Mouse (Mus musculus): ENCODE measurements around the gene Tecpr2. TPM values are rescaled to one million over a fixed set of nuclear protein-coding genes. Genes with fewer than 3 reads are reported as not detected.

The Tecpr2 gene
- polyA plus RNA-seq, 1 experiment from 2014 or later: 5.0 TPM

DNA sequence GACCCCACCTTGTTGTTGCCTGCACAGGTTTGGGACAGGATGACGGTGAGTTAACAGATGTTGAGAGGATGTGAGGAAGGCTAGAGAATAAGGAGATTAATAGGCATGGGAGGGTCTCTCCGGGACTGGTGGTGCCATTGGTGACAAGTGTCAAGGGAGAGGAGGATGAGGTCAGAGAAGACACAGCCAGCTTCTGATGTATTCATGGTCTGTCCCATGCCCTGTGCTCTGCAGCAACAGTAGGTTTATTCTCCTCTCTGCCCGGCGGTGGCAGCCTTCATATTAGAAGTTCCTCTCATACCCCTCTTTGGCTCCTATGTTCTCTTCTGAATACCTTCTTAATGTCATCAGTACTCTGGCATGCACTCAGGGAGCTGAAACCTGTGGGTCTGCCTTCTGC lies 31.2 kb downstream of the Tecpr2 start:
- Histone ChIP-seq H3K36me3 (peaks cover 35% of the 10 kb centered on the region), H3K4me2 (no peak overlapping the region), H3K9me3 (no peaks in the 10 kb centered on the region), H3K27me3 (no peaks in the 10 kb centered on the region), H3K9ac (no peak overlapping the region), H3K4me3 (no peak overlapping the region), H3K27ac (no peak overlapping the region), H3K4me1 (no peaks in the 10 kb centered on the region)
- no peak for ATAC-seq (ENCODE audit: insufficient number of reproducible peaks, insufficient read depth, low FRiP score, low TSS enrichment, low read depth)
- WGBS: 91% methylated on average over 4 of the region's 4 CpGs

DNA sequence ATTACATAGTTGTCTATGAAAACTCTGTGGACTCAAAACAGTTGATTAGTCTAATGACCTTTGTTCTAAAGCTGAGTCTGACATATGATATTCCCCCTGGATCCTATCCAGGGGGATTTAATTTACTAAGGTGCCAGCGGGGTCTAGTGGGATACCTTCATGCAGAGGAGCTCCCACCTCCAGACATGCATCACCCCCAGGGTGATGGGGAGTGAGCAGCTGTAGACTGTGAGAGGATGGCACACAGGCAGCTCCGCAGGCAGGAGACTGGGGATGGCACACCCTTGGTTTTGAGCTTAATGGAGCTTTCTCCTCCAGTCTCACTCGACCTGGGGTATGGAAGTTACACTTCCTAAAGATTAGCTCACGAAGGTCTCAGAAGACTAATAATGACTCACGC lies 32.5 kb downstream of the Tecpr2 start:
- Histone ChIP-seq H3K4me2 (no peak overlapping the region), H3K27ac (no peak overlapping the region)

DNA sequence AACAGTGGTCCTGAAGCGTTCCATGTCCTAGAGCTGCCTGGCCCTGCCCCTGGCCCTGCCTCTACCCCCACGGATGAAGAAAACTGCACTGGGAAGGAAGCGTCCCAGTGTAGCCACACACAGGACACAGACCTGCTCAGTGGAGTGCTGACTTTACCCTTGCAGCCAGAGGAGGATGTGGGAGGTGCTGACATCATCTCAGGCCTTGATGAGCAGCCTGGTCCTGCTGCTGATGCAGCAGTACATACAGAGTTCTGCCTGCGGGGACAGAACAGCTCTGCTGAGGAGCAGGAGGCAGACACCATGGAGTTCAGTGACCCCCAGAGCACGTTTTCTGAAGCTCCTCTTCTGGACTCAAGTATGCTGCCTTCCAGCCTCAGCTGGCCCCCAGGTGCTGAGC lies 43.8 kb downstream of the Tecpr2 start:
- Histone ChIP-seq H3K27me3 (no peaks in the 10 kb centered on the region), H3K27ac (no peak overlapping the region), H3K4me1 (0 out of 2 replicates have a peak, but pooled peaks cover 3% of the 10 kb centered on the region), H3K36me3 (peaks cover 37% of the 10 kb centered on the region), H3K9me3 (no peaks in the 10 kb centered on the region), H3K4me2 (no peak overlapping the region), H3K9ac (no peak overlapping the region), H3K4me3 (no peak overlapping the region)
- ATAC-seq (ENCODE audit: insufficient number of reproducible peaks, insufficient read depth, low FRiP score, low TSS enrichment, low read depth): no peak
- WGBS: 75% methylated on average over 5 of the region's 5 CpGs

More for the DNA sequence above, 32.5 kb downstream of the Tecpr2 start:
- Histone ChIP-seq H3K9ac (no peak overlapping the region), H3K27me3 (no peaks in the 10 kb centered on the region), H3K36me3 (peaks cover 34% of the 10 kb centered on the region), H3K4me3 (no peak overlapping the region), H3K9me3 (no peaks in the 10 kb centered on the region), H3K4me1 (no peaks in the 10 kb centered on the region)
- ATAC-seq (ENCODE audit: insufficient number of reproducible peaks, insufficient read depth, low FRiP score, low TSS enrichment, low read depth): no peak
- 73% methylated on average over 5 of the region's 5 CpGs for WGBS

DNA sequence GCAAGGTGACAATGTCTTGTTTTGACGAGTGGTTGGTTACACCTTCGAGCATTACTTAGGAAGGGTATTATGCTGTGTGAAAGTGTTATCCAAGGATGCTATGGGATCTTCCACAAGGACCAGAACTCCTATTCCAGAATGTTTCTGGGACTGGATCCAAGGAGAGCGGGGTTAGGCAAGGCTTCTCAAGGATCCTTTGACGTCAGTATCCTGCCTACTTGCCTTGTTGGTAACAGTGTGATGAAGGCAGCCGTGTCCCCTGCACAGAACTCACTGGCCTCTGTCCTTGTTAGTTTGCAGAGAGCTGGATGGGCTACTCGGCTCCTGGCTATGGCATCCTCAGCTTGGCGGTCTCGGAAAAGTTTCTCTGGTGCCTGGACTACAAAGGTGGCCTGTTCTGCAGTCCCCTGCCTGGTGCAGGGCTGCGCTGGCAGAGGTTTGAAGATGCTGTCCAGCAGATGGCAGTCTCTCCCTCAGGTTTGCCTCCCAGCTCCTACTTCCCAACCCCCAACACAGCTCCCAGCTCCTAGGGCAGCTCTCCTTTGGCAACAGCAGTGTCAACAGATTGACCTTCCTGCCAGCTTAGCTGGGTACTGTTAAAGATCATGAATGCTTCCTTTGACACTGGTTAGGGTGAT lies 47.0 kb downstream of the Tecpr2 start:
- Histone ChIP-seq H3K9ac (0 out of 2 replicates have a peak overlapping the region, but pooled peaks have one; percentile 6), H3K27me3 (no peaks in the 10 kb centered on the region), H3K27ac (no peak overlapping the region), H3K36me3 (peaks cover 57% of the 10 kb centered on the region), H3K4me2 (no peak overlapping the region), H3K9me3 (no peaks in the 10 kb centered on the region), H3K4me1 (0 out of 2 replicates have a peak, but pooled peaks cover 3% of the 10 kb centered on the region), H3K4me3 (no peak overlapping the region)
- 53% methylated on average over 9 of the region's 9 CpGs for WGBS
- ATAC-seq (ENCODE audit: insufficient number of reproducible peaks, insufficient read depth, low FRiP score, low TSS enrichment, low read depth): 0 out of 2 replicates have a peak, but pooled peaks have one; percentile 62

DNA sequence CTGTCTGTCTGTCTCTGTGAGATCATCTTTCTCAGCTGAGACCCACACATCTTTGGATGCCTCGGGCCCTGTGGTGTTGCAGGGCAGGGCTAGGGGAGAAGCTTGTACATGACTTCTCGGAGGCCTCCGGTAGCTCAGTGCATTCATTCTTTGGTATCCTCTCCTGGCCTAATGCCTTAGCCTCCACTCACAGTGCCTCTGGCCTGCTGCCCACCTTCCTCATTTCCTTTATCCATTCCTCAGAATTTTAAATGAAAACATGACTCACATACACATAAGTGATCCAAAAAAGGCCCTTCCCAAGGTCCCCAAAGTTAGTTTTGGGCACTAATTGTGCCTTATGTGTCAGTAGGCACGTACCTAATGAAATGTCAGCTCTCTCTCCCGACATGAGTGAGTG lies 48.4 kb downstream of the Tecpr2 start:
- WGBS: 84% methylated on average over 5 of the region's 5 CpGs
- H3K4me2 ChIP-seq: no peak overlapping the region

DNA sequence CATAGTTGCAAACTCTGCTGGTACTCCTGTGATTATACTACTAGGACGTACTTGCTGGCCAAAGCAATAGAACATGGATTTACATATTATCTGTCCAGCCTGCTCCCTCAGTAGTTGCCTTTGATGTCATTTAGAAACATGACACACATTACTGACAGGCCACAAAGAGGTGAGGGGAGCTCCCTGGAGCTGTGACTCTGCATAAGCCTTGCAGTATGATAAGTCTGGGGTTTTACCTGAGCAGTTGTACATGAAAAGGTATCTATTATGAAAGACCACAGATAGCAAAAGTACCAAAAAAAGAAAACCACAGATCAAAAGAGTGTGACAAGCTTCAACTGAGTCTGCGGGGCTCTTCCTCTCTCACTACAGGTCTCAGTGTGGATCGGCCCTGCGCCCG lies 50.3 kb downstream of the Tecpr2 start:
- Histone ChIP-seq H3K4me2 (no peak overlapping the region), H3K9ac (no peak overlapping the region), H3K4me1 (0 out of 2 replicates have a peak, but pooled peaks cover 3% of the 10 kb centered on the region), H3K9me3 (no peaks in the 10 kb centered on the region), H3K27me3 (no peaks in the 10 kb centered on the region), H3K36me3 (peaks cover 46% of the 10 kb centered on the region), H3K27ac (no peak overlapping the region), H3K4me3 (no peak overlapping the region)
- WGBS: 97% methylated on average over 5 of the region's 5 CpGs
- no peak for ATAC-seq (ENCODE audit: insufficient number of reproducible peaks, insufficient read depth, low FRiP score, low TSS enrichment, low read depth)

More for the DNA sequence above, 48.4 kb downstream of the Tecpr2 start:
- peaks cover 54% of the 10 kb centered on the region for H3K36me3 ChIP-seq
- no peak overlapping the region for H3K27ac ChIP-seq
- 0 out of 2 replicates have a peak, but pooled peaks cover 3% of the 10 kb centered on the region for H3K4me1 ChIP-seq
- H3K9ac ChIP-seq: no peak overlapping the region
- no peak overlapping the region for H3K4me3 ChIP-seq
- H3K9me3 ChIP-seq: no peaks in the 10 kb centered on the region
- ATAC-seq (ENCODE audit: insufficient number of reproducible peaks, insufficient read depth, low FRiP score, low TSS enrichment, low read depth): no peak
- no peaks in the 10 kb centered on the region for H3K27me3 ChIP-seq

- no peak overlapping the region for H3K27ac ChIP-seq
- H3K9ac ChIP-seq: no peak overlapping the region
- 82% methylated on average over 3 of the region's 3 CpGs for WGBS
- peaks cover 54% of the 10 kb centered on the region for H3K36me3 ChIP-seq
- 0 out of 2 replicates have a peak, but pooled peaks cover 3% of the 10 kb centered on the region for H3K4me1 ChIP-seq
- no peak overlapping the region for H3K4me2 ChIP-seq
- H3K9me3 ChIP-seq: no peaks in the 10 kb centered on the region
- H3K4me3 ChIP-seq: no peak overlapping the region
- ATAC-seq (ENCODE audit: insufficient number of reproducible peaks, insufficient read depth, low FRiP score, low TSS enrichment, low read depth): no peak
- H3K27me3 ChIP-seq: no peaks in the 10 kb centered on the region
Measured at GRCm38 (mm10) chr12:110940869-110941268, 51.8 kb downstream of the Tecpr2 start.

- H3K9me3 ChIP-seq: no peaks in the 10 kb centered on the region
- H3K27me3 ChIP-seq: no peaks in the 10 kb centered on the region
- no peak overlapping the region for H3K27ac ChIP-seq
- H3K9ac ChIP-seq: no peak overlapping the region
- no peak for ATAC-seq (ENCODE audit: insufficient number of reproducible peaks, insufficient read depth, low FRiP score, low TSS enrichment, low read depth)
- peaks cover 46% of the 10 kb centered on the region for H3K36me3 ChIP-seq
- no peak overlapping the region for H3K4me3 ChIP-seq
- 87% methylated on average over 7 of the region's 7 CpGs for WGBS
- H3K4me2 ChIP-seq: no peak overlapping the region
- no peaks in the 10 kb centered on the region for H3K4me1 ChIP-seq
Measured at GRCm38 (mm10) chr12:110946216-110946615, 57.2 kb downstream of the Tecpr2 start.

DNA sequence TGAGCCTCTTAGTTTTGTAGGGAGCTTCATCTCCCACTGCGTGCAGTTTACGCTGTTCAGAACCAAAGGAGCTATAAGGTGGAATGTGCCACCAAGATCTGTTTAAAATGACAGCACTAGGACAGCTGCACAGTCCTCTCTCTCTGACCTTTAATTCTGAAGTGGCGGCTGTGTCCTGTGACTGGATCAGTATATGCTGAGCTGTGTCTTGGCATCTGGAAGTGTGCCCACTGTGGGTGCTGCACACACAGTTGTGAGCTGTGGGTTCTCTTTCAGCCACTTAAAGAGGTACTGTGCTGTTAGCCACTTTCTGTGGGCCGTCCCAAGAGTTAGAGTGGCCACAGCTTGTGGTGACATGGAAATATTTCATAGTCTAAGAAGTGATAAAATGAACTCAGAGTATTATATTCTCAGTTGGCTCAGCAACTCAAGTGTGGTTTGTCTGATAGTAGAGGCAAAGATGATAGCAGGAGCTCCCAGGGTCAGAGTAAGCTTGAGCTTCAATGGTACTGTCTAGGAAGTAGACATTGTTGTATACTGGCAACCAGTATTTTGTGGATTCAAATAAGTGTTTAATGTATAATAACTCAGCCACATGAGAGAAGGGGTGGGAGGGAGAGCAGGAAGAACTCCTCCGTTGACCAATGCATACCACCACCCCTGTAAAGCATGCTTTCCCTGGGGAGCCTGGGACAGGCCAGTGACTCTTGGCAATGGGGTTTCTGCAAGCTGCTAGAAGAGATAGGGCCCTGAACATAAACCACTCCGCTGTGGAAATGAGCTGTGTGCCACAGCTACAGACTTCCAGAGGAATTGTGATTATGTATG lies 59.2 kb downstream of the Tecpr2 start:
- H3K4me2 ChIP-seq: no peak overlapping the region
- H3K27me3 ChIP-seq: no peaks in the 10 kb centered on the region
- H3K4me3 ChIP-seq: no peak overlapping the region
- peaks cover 37% of the 10 kb centered on the region for H3K36me3 ChIP-seq
- H3K9me3 ChIP-seq: no peaks in the 10 kb centered on the region
- WGBS: 87% methylated on average over 6 of the region's 6 CpGs
- no peak for ATAC-seq (ENCODE audit: insufficient number of reproducible peaks, insufficient read depth, low FRiP score, low TSS enrichment, low read depth)
- H3K27ac ChIP-seq: no peak overlapping the region
- H3K9ac ChIP-seq: no peak overlapping the region
- H3K4me1 ChIP-seq: no peaks in the 10 kb centered on the region

DNA sequence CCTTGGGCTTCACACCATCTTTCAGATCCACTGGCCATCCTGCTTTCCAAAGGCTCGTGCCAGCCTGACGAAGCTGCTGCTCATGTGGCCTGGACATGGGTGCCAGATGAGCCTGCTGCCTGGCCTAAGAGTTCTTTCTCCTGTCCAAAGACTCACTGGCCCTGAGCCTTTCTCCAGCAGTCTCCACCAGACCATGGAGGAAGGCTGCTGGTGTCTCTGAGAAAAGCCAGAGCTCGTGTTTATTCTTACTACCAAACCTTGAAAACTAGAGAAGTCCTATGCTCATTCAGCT lies 59.8 kb downstream of the Tecpr2 start:
- no peak overlapping the region for H3K4me3 ChIP-seq
- no peak overlapping the region for H3K27ac ChIP-seq
- ATAC-seq (ENCODE audit: insufficient number of reproducible peaks, insufficient read depth, low FRiP score, low TSS enrichment, low read depth): no peak
- 88% methylated on average over 3 of the region's 3 CpGs for whole genome bisulfite sequencing
- peaks cover 34% of the 10 kb centered on the region for H3K36me3 ChIP-seq
- no peak overlapping the region for H3K4me2 ChIP-seq
- H3K4me1 ChIP-seq: no peaks in the 10 kb centered on the region
- H3K27me3 ChIP-seq: no peaks in the 10 kb centered on the region
- no peaks in the 10 kb centered on the region for H3K9me3 ChIP-seq
- H3K9ac ChIP-seq: no peak overlapping the region

- H3K4me1 ChIP-seq: no peaks in the 10 kb centered on the region
- H3K27ac ChIP-seq: no peak overlapping the region
- no peak overlapping the region for H3K9ac ChIP-seq
- peaks cover 33% of the 10 kb centered on the region for H3K36me3 ChIP-seq
- H3K4me2 ChIP-seq: no peak overlapping the region
- ATAC-seq (ENCODE audit: insufficient number of reproducible peaks, insufficient read depth, low FRiP score, low TSS enrichment, low read depth): no peak
- WGBS: 94% methylated on average over 1 of the region's 1 CpGs
- H3K27me3 ChIP-seq: no peaks in the 10 kb centered on the region
- H3K4me3 ChIP-seq: no peak overlapping the region
- no peaks in the 10 kb centered on the region for H3K9me3 ChIP-seq
Measured at GRCm38 (mm10) chr12:110949410-110949809, 60.3 kb downstream of the Tecpr2 start.

- Histone ChIP-seq H3K9ac (no peak overlapping the region), H3K27ac (no peak overlapping the region), H3K27me3 (no peaks in the 10 kb centered on the region), H3K36me3 (peaks cover 34% of the 10 kb centered on the region), H3K4me1 (no peaks in the 10 kb centered on the region), H3K4me2 (no peak overlapping the region), H3K9me3 (no peaks in the 10 kb centered on the region), H3K4me3 (no peak overlapping the region)
- no peak for ATAC-seq (ENCODE audit: insufficient number of reproducible peaks, insufficient read depth, low FRiP score, low TSS enrichment, low read depth)
- 79% methylated on average over 4 of the region's 4 CpGs for WGBS
Measured at GRCm38 (mm10) chr12:110950151-110950550, 61.1 kb downstream of the Tecpr2 start.

Measured in embryonic facial prominence, embryonic 13.5 days (tissue).